Mouse (Mus musculus) right cerebral cortex, postnatal 10 days (tissue): ENCODE measurements around the gene Zfyve21.

Experiments used
- DNase-seq, 2 experiments: peaks; one replicate each; pipeline ENCODE4 v3.0.0; 2021; ENCODE audit warnings: low spot score in 2 of 2

Zfyve21 gene

DNA sequence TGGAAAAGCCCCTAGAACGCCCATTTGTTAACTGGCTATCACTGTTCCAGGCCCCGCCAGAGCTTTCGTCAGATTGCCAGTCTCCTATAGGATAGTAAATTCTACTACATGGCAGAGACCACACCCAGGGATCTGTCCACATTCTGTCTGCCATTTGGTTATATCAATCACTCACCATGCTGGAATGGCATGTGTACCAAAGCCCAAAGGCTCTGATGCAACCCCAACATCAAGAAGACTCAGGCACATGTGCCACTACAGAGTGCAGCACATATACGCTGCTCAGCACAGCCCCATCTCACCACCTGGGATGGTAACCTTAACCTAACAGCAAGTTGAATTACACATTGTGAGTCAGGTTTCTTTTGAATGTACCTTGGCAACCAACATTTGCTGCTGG lies 32.0 kb downstream of the Zfyve21 start:
- no peak for DNase-seq

GRCm38 (mm10) chr12:111846815-111847214 lies 32.8 kb downstream of the Zfyve21 start:
- DNase-seq: no peak

DNA sequence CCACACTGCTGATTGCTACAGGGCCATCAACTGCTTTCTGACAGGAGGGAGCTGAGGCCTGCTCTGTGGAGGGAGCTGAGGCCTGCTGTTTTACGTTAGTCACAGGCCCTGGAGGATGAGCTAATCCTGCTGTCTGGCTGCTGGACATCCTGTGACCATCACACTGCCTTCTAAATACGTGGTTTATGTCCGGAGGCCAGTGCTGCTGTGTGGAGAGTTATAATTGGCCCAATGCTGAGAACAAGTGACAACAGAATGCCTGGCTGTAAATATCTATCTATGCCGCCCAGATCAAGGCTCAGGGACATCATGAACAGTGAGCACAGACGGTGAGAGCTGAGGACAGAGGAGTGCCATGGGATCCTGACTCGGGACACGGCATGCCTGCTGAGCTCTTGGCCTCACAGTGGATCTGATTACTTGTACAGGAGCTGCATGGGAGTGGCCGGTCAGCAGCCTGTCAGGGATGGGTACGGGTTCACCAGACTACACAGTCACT lies 34.4 kb downstream of the Zfyve21 start:
- DNase-seq: no peak

DNA sequence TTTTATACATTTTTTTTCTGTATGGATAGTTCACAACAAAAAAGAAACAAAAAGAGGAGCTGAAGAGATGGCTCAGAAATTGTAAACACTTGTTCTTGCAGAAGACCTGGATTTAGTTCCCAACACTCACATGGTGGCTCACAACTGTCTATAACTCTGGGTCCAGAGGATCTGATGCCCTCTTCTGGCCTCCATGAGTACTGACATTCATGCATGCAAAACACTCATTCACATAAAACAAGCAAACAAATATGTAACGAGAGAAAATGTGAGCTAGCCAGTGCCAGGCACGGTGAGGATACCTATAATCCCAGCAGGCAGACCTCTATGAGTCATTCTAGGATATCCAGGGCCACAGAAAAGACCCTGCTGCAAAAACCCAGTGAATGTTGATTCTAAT lies 37.3 kb downstream of the Zfyve21 start:
- DNase-seq: no peak

DNA sequence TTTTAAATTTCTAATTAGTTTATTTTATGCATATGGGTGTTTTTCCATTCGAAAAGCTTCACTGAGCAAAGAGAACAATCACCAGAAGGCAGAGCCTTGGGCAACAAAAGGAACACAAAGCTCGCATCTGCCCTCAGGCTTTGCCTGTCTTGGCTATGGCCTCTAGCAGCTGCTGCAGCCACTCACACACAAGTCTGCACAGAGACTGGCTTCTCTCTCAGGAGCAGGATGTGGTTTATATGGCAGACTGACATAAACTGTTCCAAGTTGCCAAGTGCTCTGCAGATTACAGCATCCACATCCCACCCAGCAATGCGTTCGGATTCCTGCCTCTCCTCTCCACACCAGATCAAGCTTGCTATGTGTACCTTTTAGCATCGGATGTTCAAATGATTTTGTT lies 37.8 kb downstream of the Zfyve21 start:
- no peak for DNase-seq

- no peak for DNase-seq
Observed at GRCm38 (mm10) chr12:111853011-111853436, 39.1 kb downstream of the Zfyve21 start.

DNA sequence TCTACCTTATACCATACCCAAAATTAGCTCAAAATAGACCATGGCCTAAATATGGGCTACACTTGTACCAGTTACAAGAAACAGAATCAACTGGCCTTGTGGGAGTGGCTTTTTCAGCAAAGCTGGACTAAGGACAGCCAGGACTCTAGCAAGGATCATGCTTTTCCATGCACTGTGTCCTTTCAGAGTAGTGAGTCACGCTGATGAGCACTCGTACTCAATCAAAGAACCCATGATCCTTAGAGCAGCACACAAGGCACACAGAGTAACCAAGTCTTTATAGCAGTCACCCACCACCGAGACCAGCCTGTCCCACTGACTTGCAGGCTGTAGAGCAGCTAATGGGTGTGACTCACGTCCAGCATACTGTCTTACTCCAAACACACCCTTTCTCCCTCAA lies 39.6 kb downstream of the Zfyve21 start:
- no peak for DNase-seq

GRCm38 (mm10) chr12:111855448-111855847 lies 41.5 kb downstream of the Zfyve21 start:
- DNase-seq: no peak

DNA sequence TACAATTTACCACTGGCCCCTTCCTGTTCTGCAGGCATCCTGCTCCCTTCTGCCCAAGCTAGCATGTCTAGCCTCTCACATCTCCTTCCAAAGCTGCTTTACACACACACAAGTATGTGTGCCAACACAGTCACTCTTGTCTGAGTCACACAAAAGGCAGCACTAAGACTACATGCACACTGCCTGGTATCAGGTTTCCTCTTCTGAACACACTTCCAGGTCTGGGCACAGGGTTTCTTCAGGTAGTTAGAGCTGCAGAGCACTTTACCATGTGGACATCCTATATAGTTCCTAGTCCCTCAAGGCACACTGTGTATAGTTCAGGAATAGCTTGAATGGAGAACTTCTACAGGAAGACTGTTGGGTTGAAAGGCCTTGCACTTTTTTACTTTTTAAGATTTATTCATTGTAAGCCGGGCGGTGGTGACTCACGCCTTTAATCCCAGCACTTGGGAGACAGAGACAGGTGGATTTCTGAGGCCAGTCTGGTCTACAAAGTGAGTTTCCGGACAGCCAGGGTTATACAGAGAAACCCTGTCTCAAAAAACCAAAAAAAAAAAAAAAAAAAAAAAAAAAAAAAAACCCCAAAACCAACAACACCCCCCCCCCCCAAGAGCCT lies 50.3 kb downstream of the Zfyve21 start:
- DNase-seq: no peak

DNA sequence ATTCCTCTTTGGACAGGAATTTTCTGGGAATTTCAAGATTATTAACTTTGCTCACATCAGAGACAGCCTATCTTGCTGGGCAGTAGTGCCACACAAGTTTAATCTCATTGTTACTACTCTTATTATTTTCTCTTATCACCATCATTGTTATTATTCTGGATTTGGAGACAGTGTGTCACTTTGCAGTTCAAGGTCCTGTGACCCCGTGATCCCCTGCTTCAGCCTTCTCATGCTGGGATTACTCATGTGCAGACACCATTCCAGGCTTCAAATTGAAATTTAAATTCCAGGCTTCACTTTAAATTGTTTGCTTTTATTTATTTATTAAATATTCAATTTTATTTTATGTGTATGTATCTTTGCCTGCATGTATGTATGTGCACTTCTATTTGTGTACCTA lies 55.8 kb downstream of the Zfyve21 start:
- no peak for DNase-seq

- no peak for DNase-seq
Observed at GRCm38 (mm10) chr12:111870811-111871210, 56.8 kb downstream of the Zfyve21 start.

DNA sequence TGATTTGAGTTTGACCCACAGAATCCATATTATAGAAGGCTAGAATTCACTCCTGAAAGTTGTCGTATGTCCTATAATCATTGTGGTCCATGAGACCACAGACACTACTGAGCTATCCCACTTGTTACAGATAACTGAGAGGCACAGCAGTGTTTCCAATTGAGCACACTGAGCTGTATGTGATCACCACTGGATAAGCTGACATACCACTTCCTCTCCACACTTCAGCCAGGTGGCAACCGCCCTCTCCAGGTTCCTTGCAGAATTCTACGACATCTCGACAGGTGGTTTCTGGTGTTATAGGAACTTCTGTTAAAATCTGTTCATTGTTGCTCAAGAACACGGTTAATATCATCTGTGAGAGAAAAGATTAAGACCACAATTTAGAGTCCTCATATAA lies 58.1 kb downstream of the Zfyve21 start:
- no peak for DNase-seq

DNA sequence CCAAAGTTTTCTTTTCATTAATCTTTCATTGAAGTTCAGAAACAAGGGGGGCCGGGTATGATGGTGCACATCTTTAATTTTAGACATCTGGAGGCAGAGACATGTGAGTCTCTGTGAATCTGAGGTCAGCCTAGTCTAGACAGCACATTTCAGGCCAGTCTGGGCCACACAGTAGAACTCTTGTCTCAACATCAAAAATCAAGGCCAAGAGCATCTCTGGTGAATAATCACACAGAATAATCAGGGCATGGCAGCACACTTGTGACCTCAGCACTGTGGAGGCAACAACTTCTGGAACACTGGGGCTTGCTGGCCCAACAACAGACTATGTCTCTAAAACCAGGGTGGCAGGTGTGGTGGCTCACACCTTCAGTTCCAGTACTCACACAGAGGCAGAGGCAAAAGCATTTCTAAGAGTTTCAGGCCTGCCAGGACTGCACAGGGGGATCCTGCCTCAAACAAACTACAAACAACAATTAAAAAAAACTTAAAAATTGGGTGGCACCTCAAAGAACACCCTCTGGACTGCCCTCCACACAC lies 60.7 kb downstream of the Zfyve21 start:
- no peak for DNase-seq

GRCm38 (mm10) chr12:111875499-111875898 lies 61.5 kb downstream of the Zfyve21 start:
- no peak for DNase-seq

GRCm38 (mm10) chr12:111878213-111878612 lies 64.2 kb downstream of the Zfyve21 start:
- peak; percentile 75 to 91 for DNase-seq
